11 mouse cellular contexts compared by ENCODE assay signal in genomic region chr7:91582203-91582602, GRCm38 (mm10).
DNase-seq lines count a peak whose midpoint lies in the region; ATAC-seq and TF ChIP-seq lines count a peak whose summit lies in the region.
"Had no signal": no experiment of that assay in that cellular context is flagged by ENCODE, and none has a peak within 500 bp of the region (broad histone marks: within the 10 kb centered on the region; RNA-seq: fewer than 3 reads in every experiment).

No protein-coding gene starts in this region.

- H3K36me3 ChIP-seq in lung, embryonic 14.5 days (ENCODE audit: insufficient read depth): no peaks in the 10 kb centered on the region
- H3K36me3 ChIP-seq: embryonic facial prominence, embryonic 12.5 days; lung, embryonic 15.5 days had no signal

- H3K27me3 ChIP-seq in lung, embryonic 14.5 days (ENCODE audit: insufficient read depth, low read length): no peaks in the 10 kb centered on the region
- H3K27me3 ChIP-seq: embryonic facial prominence, embryonic 12.5 days; lung, embryonic 15.5 days had no signal

- intact Hi-C loops in gastrocnemius, adult 2 months (cut with DNase I): no loop called here

- no peak for ATAC-seq in lung, embryonic 14.5 days (ENCODE audit: insufficient read depth)
- peak; percentile 87 for ATAC-seq in megakaryocyte progenitor cell, adult 5-6 weeks (replicated peaks; ENCODE audit: poor library complexity)

- H3K4me3 ChIP-seq in gastrocnemius, adult 2 months: no peak overlapping the region
- H3K4me3 ChIP-seq in lung, embryonic 14.5 days (ENCODE audit: low read depth, low read length): no peak overlapping the region
- H3K4me3 ChIP-seq: embryonic facial prominence, embryonic 12.5 days; lung, embryonic 15.5 days had no signal

- no peak overlapping the region for H3K27ac ChIP-seq in gastrocnemius, adult 2 months
- H3K27ac ChIP-seq in lung, embryonic 14.5 days (ENCODE audit: low read depth): no peak overlapping the region
- H3K27ac ChIP-seq: embryonic facial prominence, embryonic 12.5 days; lung, embryonic 15.5 days had no signal

- H3K4me1 ChIP-seq in lung, embryonic 14.5 days (ENCODE audit: insufficient read depth): no peaks in the 10 kb centered on the region
- H3K4me1 ChIP-seq: embryonic facial prominence, embryonic 12.5 days; lung, embryonic 15.5 days had no signal

- no peak overlapping the region for H3K9ac ChIP-seq in lung, embryonic 14.5 days
- H3K9ac ChIP-seq: embryonic facial prominence, embryonic 12.5 days; lung, embryonic 15.5 days had no signal

- peak; percentile 14; the same call in 1 of the 2 replicates for TF ChIP-seq CTCF in gastrocnemius, adult 2 months (IDR thresholded peaks at IDR 0.05)
- TF ChIP-seq CTCF in lung, embryonic 14.5 days (IDR thresholded peaks at IDR 0.05; ENCODE audit: low read depth): peak; percentile 38; the same call in 1 of the 2 replicates

- WGBS in lung, embryonic 14.5 days: 76% methylated on average over 2 of the region's 2 CpGs

- no peaks in the 10 kb centered on the region for H3K9me3 ChIP-seq in lung, embryonic 14.5 days (ENCODE audit: low read depth, low read length)
- H3K9me3 ChIP-seq: embryonic facial prominence, embryonic 12.5 days; lung, embryonic 15.5 days had no signal

- H3K4me2 ChIP-seq in lung, embryonic 14.5 days: no peak overlapping the region
- H3K4me2 ChIP-seq: embryonic facial prominence, embryonic 12.5 days; lung, embryonic 15.5 days had no signal

- DNase-seq in gastrocnemius, adult 2 months: no peak
- no peak for DNase-seq in gastrocnemius, postnatal 10 days
- DNase-seq in lung, embryonic 14.5 days: peak; percentile 1
- DNase-seq in lung, adult 18-20 months: no peak
- DNase-seq in adrenal gland, postnatal 25 days: peak; percentile 17
- DNase-seq in right cerebral cortex, postnatal 25 days: no peak
- DNase-seq: heart, postnatal 14 days; kidney, adult 9 months had no signal

Comparison
In these comparisons a context has a peak if more than half of its experiments do, and no peak if none do; other contexts are left out.
1. DNase-seq: peak in lung, embryonic 14.5 days (single experiment) and adrenal gland, postnatal 25 days (single experiment); none in gastrocnemius, adult 2 months (single experiment), gastrocnemius, postnatal 10 days (single experiment), lung, adult 18-20 months (0 of 2) and right cerebral cortex, postnatal 25 days (single experiment).